Mouse (Mus musculus) erythroblast, adult 5-6 weeks (primary cell): Measurements from ENCODE around the gene Stpg1. TPM values are rescaled to one million over a fixed set of nuclear protein-coding genes. Genes with fewer than 3 reads are reported as not detected.

Experiments
- ATAC-seq: replicated peaks from 2 replicates; pipeline ENCODE4 v1.8.0; 2016; ENCODE audit warnings: moderate number of reproducible peaks, mild to moderate bottlenecking, moderate TSS enrichment, inconsistent platforms; ENCODE audit not compliant: poor library complexity, low FRiP score, severe bottlenecking
- total RNA-seq, 2 experiments: library from RNA; stranded (forward) in 1 of 2; stranded (reverse) in 1 of 2; fragments of 150-400 nt in 1 of 2; fragments of 200-764, 138-1000 nt in 1 of 2; gene quantifications; 2 replicates each; pipeline versions ENCODE4 v1.2.3 to v1.2.4; 2015 to 2017; ENCODE audit warnings: low replicate concordance in 2 of 2

Stpg1 gene
- total RNA-seq (2015; ENCODE audit: low replicate concordance) (not detected in 2 replicates), total RNA-seq (2017; ENCODE audit: low replicate concordance) (not detected in 2 replicates)

GRCm38 (mm10) chr4:135494521-135495396 lies at the start of gene Stpg1, which contains the start of gene Nipal3:
TSS of gene Stpg1 (plus strand) at chr4:135494790.
TSS of gene Nipal3 (minus strand) at chr4:135495038.
- ATAC-seq: peak; percentile 93

- no peak for ATAC-seq
Observed at GRCm38 (mm10) chr4:135451360-135452015, 43.1 kb upstream of the Stpg1 start.

GRCm38 (mm10) chr4:135453164-135453563 lies 41.4 kb upstream of the Stpg1 start:
- no peak for ATAC-seq

GRCm38 (mm10) chr4:135453572-135453971 lies 41.0 kb upstream of the Stpg1 start:
- no peak for ATAC-seq

GRCm38 (mm10) chr4:135463406-135463805 lies 31.2 kb upstream of the Stpg1 start:
- 0 out of 2 replicates have a peak, but pooled peaks have one; percentile 39 for ATAC-seq

- no peak for ATAC-seq
Observed at GRCm38 (mm10) chr4:135477851-135478250, 16.7 kb upstream of the Stpg1 start.

- peak; percentile 81 for ATAC-seq
Observed at GRCm38 (mm10) chr4:135480370-135480769, 14.2 kb upstream of the Stpg1 start.

GRCm38 (mm10) chr4:135485086-135485485 lies 9.5 kb upstream of the Stpg1 start:
- no peak for ATAC-seq

GRCm38 (mm10) chr4:135486352-135486751 lies 8.2 kb upstream of the Stpg1 start:
- ATAC-seq: no peak

- no peak for ATAC-seq
Observed at GRCm38 (mm10) chr4:135489256-135489655, 5.3 kb upstream of the Stpg1 start.

GRCm38 (mm10) chr4:135493271-135493670 lies 1.3 kb upstream of the Stpg1 start:
- 0 out of 2 replicates have a peak, but pooled peaks have one; percentile 10 for ATAC-seq

- peak; percentile 71 for ATAC-seq
Observed at GRCm38 (mm10) chr4:135493691-135494520, 684 bp upstream of the Stpg1 start.

- no peak for ATAC-seq
Observed at GRCm38 (mm10) chr4:135495397-135495791, 804 bp downstream of the Stpg1 start.

- no peak for ATAC-seq
Observed at GRCm38 (mm10) chr4:135495810-135496209, 1.2 kb downstream of the Stpg1 start.

GRCm38 (mm10) chr4:135498136-135498535 lies 3.5 kb downstream of the Stpg1 start:
- ATAC-seq: no peak

- ATAC-seq: no peak
Observed at GRCm38 (mm10) chr4:135499831-135500230, 5.2 kb downstream of the Stpg1 start.

- no peak for ATAC-seq
Observed at GRCm38 (mm10) chr4:135501587-135501986, 7.0 kb downstream of the Stpg1 start.

GRCm38 (mm10) chr4:135505794-135506193 lies 11.2 kb downstream of the Stpg1 start:
- ATAC-seq: no peak

- peak; percentile 87 for ATAC-seq
Observed at GRCm38 (mm10) chr4:135507547-135508350, 13.2 kb downstream of the Stpg1 start.
